Mouse (Mus musculus) stomach, embryonic 15.5 days (tissue): ENCODE measurements at regions not wholly inside any gene's neighbourhood (a gene's known extent, or its start where the extent isn't known, plus 50 kb on each side); places are given as distances from the start of the nearest gene placed in this dataset.
"Not testable (repeated sequence)": the region's sequence is repeated elsewhere in the genome, so short reads cannot be mapped to it uniquely, and the experiment has no call there.

ENCODE experiments used
- ATAC-seq: fragments of 200-750 bp; cut with Nextera tagmentation; 2 replicates; pipeline ENCODE4 v1.8.0; 2017; ENCODE audit warnings: low read depth, moderate number of reproducible peaks, moderate TSS enrichment; ENCODE audit not compliant: insufficient read depth, low FRiP score
- H3K27ac ChIP-seq: fragments of 300-500 bp; sonication (generic); 2 replicates; pipeline ENCODE4 v1.5.1; 2015; ENCODE audit warnings: mild to moderate bottlenecking, inconsistent platforms
- H3K27me3 ChIP-seq: fragments of 300-500 bp; sonication (generic); replicated peaks from 2 replicates; pipeline ENCODE4 v1.6.1; 2015; ENCODE audit warnings: inconsistent platforms
- H3K36me3 ChIP-seq: fragments of 300-500 bp; sonication (generic); 2 replicates; pipeline ENCODE4 v1.6.1; 2015; ENCODE audit warnings: inconsistent platforms
- H3K4me1 ChIP-seq: fragments of 300-500 bp; sonication (generic); 2 replicates; pipeline ENCODE4 v1.6.1; 2015; ENCODE audit warnings: inconsistent platforms
- H3K4me2 ChIP-seq: fragments of 300-500 bp; sonication (generic); 2 replicates; pipeline ENCODE4 v1.6.1; 2015; ENCODE audit warnings: mild to moderate bottlenecking, inconsistent platforms
- H3K4me3 ChIP-seq: fragments of 300-500 bp; sonication (generic); replicated peaks from 2 replicates; pipeline ENCODE4 v1.5.1; 2015; ENCODE audit warnings: inconsistent platforms
- H3K9ac ChIP-seq: fragments of 300-500 bp; sonication (generic); 2 replicates; pipeline ENCODE4 v1.6.1; 2015; ENCODE audit warnings: inconsistent platforms
- H3K9me3 ChIP-seq: fragments of 300-500 bp; sonication (generic); 2 replicates; pipeline ENCODE4 v1.6.1; 2016; ENCODE audit warnings: inconsistent platforms
- WGBS: fragments of 180-500 bp; shearing (Covaris S2); methylation state at CpG from one replicate; pipeline ENCODE4 v1.1.7; 2015; 5-methylcytosine and 5-hydroxymethylcytosine counted together

DNA sequence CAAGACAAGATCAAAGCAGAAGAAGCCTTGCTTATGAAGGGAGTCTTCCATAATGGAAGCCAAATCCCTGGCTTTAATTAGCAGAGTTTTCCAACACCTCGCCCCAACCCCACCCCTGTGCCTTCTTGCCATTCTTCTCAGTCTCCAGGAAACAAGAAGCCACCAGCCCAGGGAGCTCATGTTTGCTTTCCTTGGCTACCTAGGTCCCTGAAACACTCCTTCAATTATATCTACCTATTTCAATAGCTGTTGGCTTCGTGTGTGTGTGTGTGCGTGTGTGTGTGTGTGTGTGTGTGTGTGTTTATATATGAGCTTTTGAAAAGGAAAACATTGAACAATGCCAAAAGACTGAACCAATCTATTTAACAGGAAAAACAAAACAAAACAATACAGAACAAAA lies 82.5 kb upstream of the Nt5e start:
- no peak overlapping the region for H3K4me3 ChIP-seq
- no peaks in the 10 kb centered on the region for H3K4me1 ChIP-seq
- H3K9me3 ChIP-seq: no peaks in the 10 kb centered on the region
- H3K27ac ChIP-seq: no peak overlapping the region
- no peak overlapping the region for H3K9ac ChIP-seq
- no peaks in the 10 kb centered on the region for H3K36me3 ChIP-seq
- H3K4me2 ChIP-seq: no peak overlapping the region
- ATAC-seq: no peak
- 59% methylated on average over 3 of the region's 3 CpGs for whole genome bisulfite sequencing
- H3K27me3 ChIP-seq: no peaks in the 10 kb centered on the region

DNA sequence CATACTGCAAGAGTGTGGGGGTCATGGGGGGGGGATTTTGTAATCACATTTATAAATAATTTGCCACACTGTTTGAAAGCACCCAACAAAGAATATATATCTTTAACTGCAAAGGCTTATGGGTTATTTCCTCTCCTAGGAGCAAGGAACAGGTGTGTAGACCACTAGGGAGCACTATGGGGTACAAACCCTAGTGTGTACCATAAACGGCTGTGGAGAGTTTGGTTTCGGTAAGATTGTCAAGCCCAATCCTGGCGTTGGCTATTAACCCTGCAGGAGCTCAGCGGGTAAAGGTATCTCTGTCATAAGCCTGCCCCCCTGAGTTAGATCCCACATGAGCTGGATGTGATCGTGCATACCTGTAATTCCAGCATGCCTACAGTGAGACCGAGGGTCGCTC lies 71.0 kb upstream of the Nt5e start:
- no peak overlapping the region for H3K27ac ChIP-seq
- no peaks in the 10 kb centered on the region for H3K9me3 ChIP-seq
- no peak overlapping the region for H3K4me2 ChIP-seq
- no peak overlapping the region for H3K9ac ChIP-seq
- no peaks in the 10 kb centered on the region for H3K4me1 ChIP-seq
- H3K27me3 ChIP-seq: no peaks in the 10 kb centered on the region
- H3K4me3 ChIP-seq: no peak overlapping the region
- 69% methylated on average over 7 of the region's 7 CpGs for WGBS
- ATAC-seq: no peak
- no peaks in the 10 kb centered on the region for H3K36me3 ChIP-seq

DNA sequence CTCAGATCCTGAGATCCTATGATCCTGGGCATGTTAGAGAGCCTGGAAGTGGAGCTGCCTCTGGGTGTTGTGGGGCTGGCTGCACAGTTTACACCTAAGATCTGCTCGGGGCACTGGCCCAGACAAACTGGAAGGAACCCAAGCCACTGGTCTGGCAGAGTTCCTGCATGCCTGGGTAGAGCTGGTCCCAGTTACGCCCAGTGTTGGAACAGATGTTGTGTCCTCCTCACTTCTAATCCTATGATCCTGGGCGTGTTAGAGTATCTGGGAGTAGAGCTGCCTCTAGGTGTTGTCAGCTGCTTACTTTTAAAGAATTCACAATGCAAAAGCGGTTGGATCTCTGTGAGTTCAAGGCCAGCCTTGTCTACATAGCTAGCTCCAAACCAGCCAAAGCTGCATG lies 67.4 kb upstream of the Nt5e start:
- no peaks in the 10 kb centered on the region for H3K9me3 ChIP-seq

DNA sequence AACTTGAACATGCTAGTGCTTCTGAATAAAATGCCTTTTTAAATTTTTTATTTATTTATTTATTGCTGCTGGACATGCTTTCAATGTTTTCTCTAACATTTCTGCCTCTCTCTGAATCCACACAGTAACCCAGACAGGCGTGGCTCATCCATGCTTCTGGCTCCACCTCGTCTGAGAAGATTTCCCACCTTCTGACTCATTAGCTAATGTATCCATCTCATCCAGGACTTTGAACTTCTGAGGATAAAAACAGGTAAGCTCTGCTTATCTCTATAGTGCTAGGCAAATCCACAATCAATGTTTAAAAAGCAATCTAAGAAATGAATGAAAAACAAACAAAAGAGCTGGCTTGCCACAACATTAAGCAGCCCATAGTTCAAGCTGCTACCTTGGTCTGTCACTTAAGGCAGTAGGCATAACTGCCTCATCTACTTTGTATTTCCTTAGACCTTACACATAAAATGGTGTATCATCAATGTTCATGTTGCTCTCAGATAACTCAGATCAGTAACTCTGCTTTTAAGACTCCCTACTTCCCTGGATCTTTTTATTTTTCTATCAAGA lies 66.8 kb upstream of the Nt5e start:
- H3K27ac ChIP-seq: no peak overlapping the region
- no peaks in the 10 kb centered on the region for H3K4me1 ChIP-seq
- H3K4me3 ChIP-seq: no peak overlapping the region
- peak; percentile 66 for ATAC-seq
- H3K9me3 ChIP-seq: no peaks in the 10 kb centered on the region
- H3K4me2 ChIP-seq: no peak overlapping the region
- H3K27me3 ChIP-seq: no peaks in the 10 kb centered on the region
- no peak overlapping the region for H3K9ac ChIP-seq
- WGBS: 41% methylated on average over 2 of the region's 2 CpGs
- no peaks in the 10 kb centered on the region for H3K36me3 ChIP-seq

More for the DNA sequence above, 67.4 kb upstream of the Nt5e start:
- 77% methylated on average over 4 of the region's 4 CpGs for WGBS
- Histone ChIP-seq H3K27me3 (no peaks in the 10 kb centered on the region), H3K4me1 (no peaks in the 10 kb centered on the region), H3K4me3 (no peak overlapping the region), H3K27ac (no peak overlapping the region), H3K4me2 (no peak overlapping the region), H3K9ac (no peak overlapping the region), H3K36me3 (no peaks in the 10 kb centered on the region)
- no peak for ATAC-seq

DNA sequence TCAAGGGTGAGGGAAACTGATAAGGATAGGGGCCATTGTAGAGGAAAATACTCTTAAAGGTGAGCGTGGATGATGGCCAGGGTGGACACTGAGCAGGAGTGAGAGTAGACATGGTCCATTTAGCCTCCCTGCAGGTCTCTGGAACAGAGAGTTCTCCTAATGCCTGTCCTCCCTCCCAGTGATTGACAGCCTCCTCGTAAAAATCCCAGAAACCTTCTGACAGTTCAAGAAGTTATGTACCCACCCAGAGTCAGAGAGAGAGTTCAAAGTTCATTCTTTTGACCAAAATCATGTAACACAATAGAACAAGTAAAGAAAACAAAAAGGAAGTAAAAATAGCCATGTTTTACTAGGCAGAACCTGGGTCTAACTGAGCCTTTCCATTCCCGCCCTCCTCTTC lies 64.5 kb upstream of the Nt5e start:
- no peaks in the 10 kb centered on the region for H3K4me1 ChIP-seq
- no peak for ATAC-seq
- H3K27me3 ChIP-seq: no peaks in the 10 kb centered on the region
- H3K27ac ChIP-seq: no peak overlapping the region
- H3K36me3 ChIP-seq: no peaks in the 10 kb centered on the region
- no peaks in the 10 kb centered on the region for H3K9me3 ChIP-seq
- no peak overlapping the region for H3K9ac ChIP-seq
- no peak overlapping the region for H3K4me3 ChIP-seq
- WGBS: 69% methylated on average over 3 of the region's 3 CpGs
- H3K4me2 ChIP-seq: no peak overlapping the region

DNA sequence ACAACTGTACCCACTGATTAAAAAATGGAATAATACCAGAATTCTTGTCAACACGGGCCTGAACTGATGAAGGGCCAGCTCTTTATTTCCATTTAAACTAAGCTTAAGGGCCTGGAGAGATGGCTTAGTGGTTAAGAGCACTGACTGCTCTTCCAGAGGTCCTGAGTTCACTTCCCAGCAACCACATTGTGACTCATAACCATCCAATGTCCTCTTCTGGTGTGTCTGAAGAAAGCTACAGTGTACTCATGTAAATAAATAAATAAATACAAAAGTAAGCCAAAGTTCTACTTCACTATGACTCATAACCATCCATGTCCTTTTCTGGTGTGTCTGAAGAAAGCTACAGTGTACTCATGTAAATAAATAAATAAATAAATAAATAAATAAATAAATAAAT lies 60.7 kb upstream of the Nt5e start:
- not testable (repeated sequence) for H3K36me3 ChIP-seq, ATAC-seq
- WGBS: 77% methylated on average over 1 of the region's 1 CpGs

DNA sequence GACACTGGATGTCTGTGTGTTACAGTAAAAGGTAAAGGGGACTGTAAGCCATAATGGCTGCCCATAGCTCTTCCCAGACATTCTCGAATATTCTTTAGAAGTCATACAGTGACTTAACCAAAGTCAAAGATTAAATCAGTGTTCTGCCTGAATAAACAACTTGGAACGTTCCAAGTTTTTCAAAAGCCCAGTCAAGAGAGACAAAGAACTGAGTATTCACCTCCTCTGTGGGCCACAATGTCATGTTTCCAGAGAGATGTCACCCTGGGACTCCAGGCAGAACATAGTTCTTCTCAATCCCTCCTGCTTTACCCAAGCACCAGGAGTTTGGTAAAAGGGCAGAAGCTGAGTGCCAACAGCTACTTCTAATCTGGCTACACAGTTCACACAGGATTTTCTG lies 58.2 kb upstream of the Nt5e start:
- no peaks in the 10 kb centered on the region for H3K9me3 ChIP-seq
- H3K4me2 ChIP-seq: no peak overlapping the region
- H3K4me1 ChIP-seq: no peaks in the 10 kb centered on the region
- 63% methylated on average over 2 of the region's 2 CpGs for WGBS
- ATAC-seq: no peak
- H3K27me3 ChIP-seq: no peaks in the 10 kb centered on the region
- H3K4me3 ChIP-seq: no peak overlapping the region
- no peak overlapping the region for H3K9ac ChIP-seq
- no peak overlapping the region for H3K27ac ChIP-seq
- no peaks in the 10 kb centered on the region for H3K36me3 ChIP-seq

More for the DNA sequence above, 60.7 kb upstream of the Nt5e start:
- H3K4me2 ChIP-seq, H3K9me3 ChIP-seq, H3K27ac ChIP-seq, H3K9ac ChIP-seq, H3K4me3 ChIP-seq, H3K27me3 ChIP-seq, H3K4me1 ChIP-seq: not testable (repeated sequence)

DNA sequence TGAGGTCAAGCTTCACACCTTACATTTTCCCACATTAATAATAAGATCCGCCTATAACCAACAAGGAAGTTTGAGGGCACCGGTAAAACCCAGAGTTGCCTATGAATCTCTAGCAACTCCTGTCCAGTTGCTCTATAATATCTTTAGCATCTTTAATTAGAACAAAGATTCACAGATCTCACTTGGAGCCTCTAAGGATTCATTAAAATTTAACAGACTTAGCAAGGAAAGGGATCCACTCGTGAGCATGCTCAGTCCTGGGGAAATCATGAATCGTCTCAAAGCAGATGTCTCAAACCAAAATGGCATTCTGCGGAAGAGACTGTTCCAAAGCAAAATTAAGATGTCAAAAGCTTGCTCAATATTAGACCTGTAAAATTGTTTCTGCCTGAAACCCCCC lies 57.8 kb upstream of the Nt5e start:
- Histone ChIP-seq H3K27me3 (no peaks in the 10 kb centered on the region), H3K36me3 (no peaks in the 10 kb centered on the region), H3K4me2 (no peak overlapping the region), H3K27ac (no peak overlapping the region), H3K4me1 (no peaks in the 10 kb centered on the region), H3K9me3 (no peaks in the 10 kb centered on the region), H3K9ac (no peak overlapping the region), H3K4me3 (no peak overlapping the region)
- 91% methylated on average over 5 of the region's 5 CpGs for WGBS
- no peak for ATAC-seq

DNA sequence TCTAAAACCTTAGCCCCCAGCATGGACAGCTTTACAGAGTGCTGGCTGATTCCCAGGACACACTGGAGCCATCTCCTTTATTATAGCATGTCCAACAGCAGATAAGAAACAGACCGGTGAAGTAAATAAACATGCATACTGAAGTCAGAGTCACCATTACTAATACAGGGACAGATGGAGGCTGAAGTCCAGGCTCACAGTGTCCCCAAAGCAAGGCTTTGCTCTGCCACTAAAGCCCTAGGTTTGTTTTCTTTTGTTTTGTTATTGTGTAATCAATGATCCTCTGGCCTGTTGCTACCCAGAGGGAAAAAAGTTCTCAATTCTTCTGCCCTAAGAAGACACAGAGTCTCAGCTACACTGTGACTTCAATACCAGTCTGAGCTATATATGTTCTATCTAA lies 56.2 kb upstream of the Nt5e start:
- Histone ChIP-seq H3K27ac (no peak overlapping the region), H3K9me3 (no peaks in the 10 kb centered on the region), H3K4me3 (no peak overlapping the region), H3K4me1 (no peaks in the 10 kb centered on the region), H3K4me2 (no peak overlapping the region), H3K27me3 (no peaks in the 10 kb centered on the region), H3K9ac (no peak overlapping the region), H3K36me3 (no peaks in the 10 kb centered on the region)
- 55% methylated on average over 1 of the region's 1 CpGs for WGBS
- ATAC-seq: no peak

DNA sequence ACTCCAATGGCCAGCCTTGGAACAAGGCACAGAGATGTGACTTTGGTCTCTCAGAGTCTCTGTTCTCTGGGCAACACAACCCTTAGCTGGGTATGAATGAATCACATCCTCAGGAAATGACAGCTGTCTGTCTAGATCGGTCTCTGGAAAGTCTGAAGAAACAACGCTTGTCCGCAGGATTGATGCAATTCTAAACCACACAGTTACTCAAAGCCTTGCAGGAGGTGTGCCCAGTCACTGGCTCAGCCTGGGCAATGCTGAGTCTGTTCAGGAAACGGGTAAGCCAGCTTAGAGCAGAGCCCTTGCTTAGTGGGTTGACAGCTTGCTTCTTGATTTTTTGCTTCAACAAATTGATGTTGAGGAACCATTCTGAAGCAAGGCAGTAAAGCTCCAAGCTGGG lies 53.7 kb upstream of the Nt5e start:
- Histone ChIP-seq H3K27me3 (no peaks in the 10 kb centered on the region), H3K9ac (no peak overlapping the region), H3K4me3 (no peak overlapping the region), H3K4me2 (no peak overlapping the region), H3K36me3 (no peaks in the 10 kb centered on the region), H3K27ac (no peak overlapping the region), H3K4me1 (no peaks in the 10 kb centered on the region), H3K9me3 (no peaks in the 10 kb centered on the region)
- WGBS: 72% methylated on average over 4 of the region's 4 CpGs
- ATAC-seq: no peak

DNA sequence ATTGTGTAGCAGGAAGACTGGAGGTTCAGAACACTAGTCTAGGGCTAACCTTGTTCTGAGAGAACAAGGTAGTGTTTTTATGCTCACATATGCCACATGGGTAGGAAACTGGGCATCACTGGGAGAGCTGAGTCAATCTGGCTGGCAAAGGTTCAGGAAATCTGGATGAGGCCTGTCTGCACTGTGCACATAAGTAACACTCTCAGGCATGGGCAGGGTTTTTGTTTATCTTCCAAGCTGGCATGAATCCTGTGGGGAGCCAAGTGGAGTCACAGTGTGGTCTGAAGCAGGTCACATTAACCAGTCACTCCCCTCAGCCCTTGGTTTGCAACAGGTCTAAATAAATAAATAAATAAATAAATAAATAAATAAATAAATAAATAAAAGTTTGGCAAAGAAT lies 53.0 kb upstream of the Nt5e start:
- H3K4me2 ChIP-seq: no peak overlapping the region
- H3K9ac ChIP-seq: no peak overlapping the region
- peak; percentile 71 for ATAC-seq
- H3K4me1 ChIP-seq: no peaks in the 10 kb centered on the region
- no peaks in the 10 kb centered on the region for H3K27me3 ChIP-seq
- no peak overlapping the region for H3K4me3 ChIP-seq
- no peak overlapping the region for H3K27ac ChIP-seq
- no peaks in the 10 kb centered on the region for H3K36me3 ChIP-seq
- no peaks in the 10 kb centered on the region for H3K9me3 ChIP-seq

DNA sequence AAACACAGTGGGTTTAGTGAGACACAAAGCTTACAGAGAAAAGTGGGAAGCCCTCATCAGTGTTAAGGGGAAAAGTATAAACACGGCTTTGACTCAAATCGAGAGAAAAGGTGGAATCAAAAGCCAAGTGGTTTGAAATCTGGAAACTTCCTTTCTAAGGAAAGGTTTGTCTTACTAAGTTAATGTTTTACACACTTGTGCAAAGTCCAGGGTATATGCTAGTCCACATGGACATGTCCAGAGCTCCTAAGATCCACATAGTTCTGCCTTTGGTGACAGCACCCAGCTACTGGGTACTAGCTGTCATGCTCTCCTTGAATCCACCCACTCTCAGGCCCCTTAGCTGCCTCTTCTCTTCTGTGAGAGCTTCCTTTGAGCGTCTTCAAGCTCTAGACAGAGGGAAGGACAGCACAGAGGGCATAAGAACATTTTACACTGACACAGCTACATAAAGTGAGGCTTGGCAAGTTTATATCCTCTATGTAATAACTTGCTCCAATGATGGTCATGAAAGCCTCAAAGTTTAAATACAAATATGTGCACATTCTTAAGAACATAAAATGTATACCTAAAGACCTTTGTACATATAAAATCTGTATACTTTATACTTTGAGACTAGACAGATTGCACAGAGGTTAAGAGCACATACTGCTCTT lies 52.2 kb upstream of the Nt5e start:
- WGBS: 45% methylated on average over 3 of the region's 3 CpGs

DNA sequence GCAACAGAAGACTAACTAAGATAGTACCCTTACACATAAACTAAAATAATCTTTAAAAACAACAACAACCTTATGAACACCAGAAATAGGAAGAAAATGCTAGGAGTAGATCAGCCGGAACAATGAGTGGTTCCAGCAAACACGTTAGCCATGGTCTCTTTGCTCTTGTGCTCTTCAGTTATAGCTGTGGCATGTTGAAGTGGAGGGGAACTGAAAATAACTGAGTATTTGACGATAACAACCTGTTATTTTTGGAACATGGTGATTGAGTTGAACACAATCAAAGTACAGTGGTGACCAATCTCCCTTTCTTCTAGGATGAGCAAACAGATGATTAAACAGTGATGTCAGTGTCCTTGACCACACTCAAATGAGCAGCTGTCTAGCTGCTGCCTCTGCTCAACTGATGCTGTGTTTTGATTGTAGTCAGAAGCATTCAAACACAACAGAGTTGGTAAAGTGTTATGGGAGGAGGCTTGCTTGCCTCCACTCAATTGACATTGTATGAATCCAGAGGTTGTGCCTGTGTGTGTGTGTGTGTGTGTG lies 50.9 kb upstream of the Nt5e start:
- no peaks in the 10 kb centered on the region for H3K9me3 ChIP-seq
- H3K27ac ChIP-seq: no peak overlapping the region
- no peaks in the 10 kb centered on the region for H3K36me3 ChIP-seq
- H3K9ac ChIP-seq: no peak overlapping the region
- no peak overlapping the region for H3K4me3 ChIP-seq
- H3K27me3 ChIP-seq: no peaks in the 10 kb centered on the region
- H3K4me1 ChIP-seq: no peaks in the 10 kb centered on the region
- WGBS: 84% methylated on average over 3 of the region's 3 CpGs
- ATAC-seq: no peak
- no peak overlapping the region for H3K4me2 ChIP-seq

More for the DNA sequence above, 52.2 kb upstream of the Nt5e start:
- Histone ChIP-seq H3K4me3 (no peak overlapping the region), H3K27ac (no peak overlapping the region), H3K36me3 (no peaks in the 10 kb centered on the region), H3K27me3 (no peaks in the 10 kb centered on the region), H3K4me2 (no peak overlapping the region), H3K9me3 (no peaks in the 10 kb centered on the region), H3K9ac (no peak overlapping the region), H3K4me1 (no peaks in the 10 kb centered on the region)
- no peak; the same call in 1 of the 2 replicates for ATAC-seq
